Mouse (Mus musculus) forebrain, embryonic 13.5 days (tissue): ENCODE data around the gene Tnfsf4. TPM values are rescaled to one million over a fixed set of nuclear protein-coding genes. Genes with fewer than 3 reads are reported as not detected.

Source experiments
- ATAC-seq: fragments of 200-750 bp; cut with Nextera tagmentation; 2 replicates; pipeline ENCODE4 v1.8.0; 2017
- H3K27ac ChIP-seq: fragments of 300-500 bp; sonication (generic); 2 replicates; pipeline ENCODE4 v1.5.1; 2015; ENCODE audit warnings: inconsistent platforms, mild to moderate bottlenecking, moderate library complexity
- H3K27me3 ChIP-seq: fragments of 300-500 bp; sonication (generic); 2 replicates; pipeline ENCODE4 v1.6.1; 2015; ENCODE audit warnings: mild to moderate bottlenecking, inconsistent platforms
- H3K36me3 ChIP-seq: fragments of 300-500 bp; sonication (generic); 2 replicates; pipeline ENCODE4 v1.6.1; 2015; ENCODE audit warnings: mild to moderate bottlenecking, inconsistent platforms; ENCODE audit not compliant: poor library complexity, severe bottlenecking
- H3K4me1 ChIP-seq: fragments of 300-500 bp; sonication (generic); 2 replicates; pipeline ENCODE4 v1.6.1; 2015; ENCODE audit warnings: inconsistent platforms
- H3K4me2 ChIP-seq: fragments of 300-500 bp; sonication (generic); 2 replicates; pipeline ENCODE4 v1.6.1; 2015; ENCODE audit warnings: inconsistent platforms, mild to moderate bottlenecking, moderate library complexity
- H3K4me3 ChIP-seq: fragments of 300-500 bp; sonication (generic); 2 replicates; pipeline ENCODE4 v1.5.1; 2015; ENCODE audit warnings: mild to moderate bottlenecking, inconsistent platforms
- H3K9ac ChIP-seq: fragments of 300-500 bp; sonication (generic); 2 replicates; pipeline ENCODE4 v1.6.1; 2015; ENCODE audit warnings: mild to moderate bottlenecking, inconsistent platforms
- H3K9me3 ChIP-seq: fragments of 300-500 bp; sonication (generic); replicated peaks from 2 replicates; pipeline ENCODE4 v1.6.1; 2016; ENCODE audit warnings: inconsistent platforms
- WGBS: fragments of 180-500 bp; shearing (Covaris S2); methylation state at CpG from one replicate; pipeline ENCODE4 v1.1.7; 2015; 5-methylcytosine and 5-hydroxymethylcytosine counted together
- polyA plus RNA-seq: library from polyadenylated mRNA; unstranded; fragments of >200 nt; fragmentation: Nextera tagmentation; extraction: Ambion mirVana; gene quantifications from 2 replicates; pipeline ENCODE4 v1.2.1, GENCODE M21; 2015

Gene Tnfsf4
- polyA plus RNA-seq, 1 experiment from 2014 or later: not detected

DNA sequence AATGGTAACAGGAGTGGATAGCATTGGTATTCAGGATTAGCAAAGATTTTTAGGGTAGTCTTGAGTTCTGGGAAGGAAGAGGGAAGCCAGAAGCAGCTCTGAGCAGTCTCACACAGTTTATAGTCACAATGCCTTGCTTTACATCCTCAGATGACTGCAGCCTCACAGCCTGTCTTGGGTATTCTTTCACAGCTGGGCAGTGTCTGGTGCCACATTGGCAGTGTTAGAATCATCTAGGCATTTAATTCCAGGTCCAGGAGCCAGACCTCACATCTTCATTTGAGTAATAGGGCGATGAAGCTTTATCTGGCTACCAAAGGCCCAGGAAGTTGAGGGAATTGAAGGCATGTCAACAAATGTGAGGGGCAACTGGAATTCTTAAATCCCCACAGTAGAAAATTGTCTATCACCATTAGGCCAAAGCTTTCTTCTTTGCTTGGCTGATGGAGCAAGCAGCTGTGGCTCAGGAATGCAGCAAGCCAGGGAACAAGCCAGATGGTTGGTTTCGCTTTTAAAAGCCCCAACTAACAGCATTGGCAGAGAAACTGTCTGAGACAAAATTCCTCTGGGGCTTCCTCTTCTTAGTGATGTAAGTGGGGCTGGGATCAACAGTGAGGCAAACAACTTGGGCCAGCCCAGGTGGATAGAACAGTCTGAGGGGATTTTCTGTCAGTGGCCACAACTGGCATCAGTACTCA lies 68.3 kb downstream of the Tnfsf4 start:
- Histone ChIP-seq H3K4me3 (no peak overlapping the region), H3K27ac (no peak overlapping the region), H3K27me3 (no peaks in the 10 kb centered on the region), H3K9ac (no peak overlapping the region), H3K4me2 (no peak overlapping the region), H3K36me3 (no peaks in the 10 kb centered on the region), H3K4me1 (no peaks in the 10 kb centered on the region), H3K9me3 (no peaks in the 10 kb centered on the region)
- 83% methylated on average over 2 of the region's 2 CpGs for WGBS
- ATAC-seq: no peak

Other genes starting within 250 kb of the Tnfsf4 start
- gene Tex50, start 236.1 kb upstream of the Tnfsf4 start, polyA plus RNA-seq: 0.54 and 0.65 TPM in 2 replicates
- 345 and 360 TPM in 2 replicates for gene Prdx6, start 144.2 kb upstream of the Tnfsf4 start, polyA plus RNA-seq
- 0.08 TPM in 1 of 2 replicates, not detected in the other for gene Tnfsf18, start 99.2 kb downstream of the Tnfsf4 start, polyA plus RNA-seq